Mouse (Mus musculus) layer of hippocampus, postnatal 10 days (tissue): ENCODE data around the gene Smim11. TPM values are rescaled to one million over a fixed set of nuclear protein-coding genes. Genes with fewer than 3 reads are reported as not detected.

ENCODE experiments used
- DNase-seq, 2 experiments: peaks; one replicate each; pipeline ENCODE4 v3.0.0; 2021; ENCODE audit warnings: low spot score in 2 of 2
- long read RNA-seq: library from polyadenylated mRNA; stranded (forward); transcript quantifications from one replicate; pipeline ENCODE4 v2.0.0, GENCODE M21; 2023
- total RNA-seq, 2 experiments: library from RNA; stranded (reverse); gene quantifications; 2 replicates each; pipeline ENCODE4 v1.2.3; 2021

Smim11 gene
- 10 to 100 TPM; 20.4 to 22.9 TPM for total RNA-seq
- long read RNA-seq, transcript Smim11-201 (4 exons, 517 nt): major isoform, 29 of 31 reads
- long read RNA-seq, partial matches to known transcripts: 0 of 31 reads
- long read RNA-seq, other reads (novel, unspliced or antisense): 2 of 31 reads

GRCm38 (mm10) chr16:92300649-92301411 is at the start of gene Smim11:
TSS of gene Smim11 (plus strand) at chr16:92301286.
- peak; percentile 92 to 93 for DNase-seq

GRCm38 (mm10) chr16:92254316-92254715 is 46.8 kb upstream of the Smim11 start:
- DNase-seq: no peak

GRCm38 (mm10) chr16:92267861-92268260 is 33.2 kb upstream of the Smim11 start:
- no peak for DNase-seq

GRCm38 (mm10) chr16:92274516-92274915 is 26.6 kb upstream of the Smim11 start:
- DNase-seq: no peak

GRCm38 (mm10) chr16:92275526-92275925 is 25.6 kb upstream of the Smim11 start:
- DNase-seq: no peak

- DNase-seq: no peak
These were observed 18.4 kb upstream of the Smim11 start for GRCm38 (mm10) chr16:92282671-92283070.

GRCm38 (mm10) chr16:92285068-92285467 is 16.0 kb upstream of the Smim11 start:
- no peak for DNase-seq

- DNase-seq: peak; percentile 93 to 95
These were observed 14.5 kb upstream of the Smim11 start for GRCm38 (mm10) chr16:92286609-92287008.

- peak in 1 of 2 experiments; percentile 50 for DNase-seq
These were observed 12.3 kb upstream of the Smim11 start for GRCm38 (mm10) chr16:92288778-92289177.

- no peak for DNase-seq
These were observed 11.0 kb upstream of the Smim11 start for GRCm38 (mm10) chr16:92290045-92290444.

GRCm38 (mm10) chr16:92292101-92292500 is 9.0 kb upstream of the Smim11 start, which contains the start of gene Kcne2:
TSS of gene Kcne2 (plus strand) at chr16:92292389.
- no peak for DNase-seq

GRCm38 (mm10) chr16:92294267-92294970 is 6.7 kb upstream of the Smim11 start:
- no peak for DNase-seq

GRCm38 (mm10) chr16:92295328-92295727 is 5.8 kb upstream of the Smim11 start:
- DNase-seq: no peak

GRCm38 (mm10) chr16:92301412-92301806 is 323 bp downstream of the Smim11 start:
- DNase-seq: no peak

- no peak for DNase-seq
These were observed 903 bp downstream of the Smim11 start for GRCm38 (mm10) chr16:92301989-92302388.

- DNase-seq: no peak
These were observed 1.4 kb downstream of the Smim11 start for GRCm38 (mm10) chr16:92302506-92302905.

- DNase-seq: no peak
These were observed 4.4 kb downstream of the Smim11 start for GRCm38 (mm10) chr16:92305519-92305918.

GRCm38 (mm10) chr16:92307947-92308346 is 6.9 kb downstream of the Smim11 start:
- DNase-seq: no peak

GRCm38 (mm10) chr16:92309126-92309525 is 8.0 kb downstream of the Smim11 start:
- no peak for DNase-seq

GRCm38 (mm10) chr16:92313953-92314741 is 13.1 kb downstream of the Smim11 start:
- peak; percentile 54 to 61 for DNase-seq

- no peak for DNase-seq
These were observed 15.1 kb downstream of the Smim11 start for GRCm38 (mm10) chr16:92316049-92316738.
